Mouse (Mus musculus): ENCODE measurements at regions not wholly inside any gene's neighbourhood (a gene's known extent, or its start where the extent isn't known, plus 50 kb on each side); places are given as distances from the start of the nearest gene placed in this dataset.

GRCm38 (mm10) chr17:51526881-51527280, 306.2 kb downstream of the Satb1 start:
- TF ChIP-seq POLR2A (IDR thresholded peaks at IDR 0.05; ENCODE audit: low read depth, low read length): no peak
- TF ChIP-seq CTCF (IDR thresholded peaks at IDR 0.05; ENCODE audit: extremely low read depth, insufficient read depth, insufficient read length, insufficient replicate concordance): no peak

Data from spleen, adult 2 months (tissue).